Mouse (Mus musculus): ENCODE results near the gene Morn3. TPM values are rescaled to one million over a fixed set of nuclear protein-coding genes. Genes with fewer than 3 reads are reported as not detected.
A peak's percentile ranks its signal among the peaks of the same experiment; 100 is the strongest.

The Morn3 gene
- polyA plus RNA-seq, 1 experiment from 2014 or later = not detected

DNA sequence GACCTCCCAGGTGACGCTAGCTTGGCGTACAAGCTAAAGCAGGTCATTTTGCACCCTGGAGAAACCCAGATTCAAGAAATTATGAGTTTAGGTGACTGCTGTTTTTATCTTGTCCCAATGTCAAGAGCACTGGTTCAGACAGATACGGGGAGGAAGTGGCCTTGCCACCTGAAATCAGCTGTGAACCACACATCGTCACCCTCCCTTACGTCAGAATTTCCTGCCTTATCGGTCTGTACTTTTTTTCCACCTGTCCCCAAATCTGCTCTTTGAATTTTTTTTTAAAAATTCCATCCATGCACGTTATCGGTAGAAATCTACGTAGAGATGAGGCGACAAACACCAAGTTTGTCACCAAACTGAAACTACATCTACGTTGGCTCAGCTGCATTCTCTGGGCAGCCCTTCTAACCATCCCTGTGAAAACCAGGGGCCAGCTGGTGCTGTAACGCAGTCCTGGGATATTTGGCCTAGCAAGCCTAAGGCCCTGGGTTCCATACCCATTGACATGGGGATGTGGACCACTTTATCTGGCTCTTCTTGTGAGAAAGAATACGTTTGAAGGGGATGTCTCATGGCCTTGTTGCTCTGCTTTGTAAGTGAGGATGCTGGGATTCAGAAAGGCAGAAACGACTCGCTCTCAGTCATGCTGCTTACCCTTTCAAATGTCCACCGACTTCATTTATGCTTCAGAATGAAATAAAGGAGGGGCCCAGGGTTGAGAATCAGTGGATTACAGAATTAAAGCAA is 56.2 kb downstream of the Morn3 start:
- Histone ChIP-seq H3K4me3 (replicated peaks) (peak overlapping the region; percentile 70), H3K9me3 (replicated peaks) (no peaks in the 10 kb centered on the region), H3K36me3 (replicated peaks) (no peaks in the 10 kb centered on the region), H3K9ac (no peak overlapping the region), H3K4me2 (peak overlapping the region; percentile 91), H3K27me3 (peaks cover 46% of the 10 kb centered on the region), H3K4me1 (replicated peaks) (peaks cover 49% of the 10 kb centered on the region), H3K27ac (replicated peaks) (no peak overlapping the region)
- 24% methylated on average over 16 of the region's 16 CpGs for WGBS (ENCODE audit: insufficient replicate concordance)
- no peak for ATAC-seq (ENCODE audit: insufficient read depth)

- Histone ChIP-seq H3K4me3 (replicated peaks) (peak within 1 kb of the TSS; percentile 70), H3K27me3 (peaks cover 46% of the 10 kb centered on the region), H3K4me1 (replicated peaks) (peaks cover 46% of the 10 kb centered on the region), H3K36me3 (replicated peaks) (no peaks in the 10 kb centered on the region), H3K4me2 (peak within 1 kb of the TSS; percentile 91), H3K9me3 (replicated peaks) (no peaks in the 10 kb centered on the region), H3K27ac (replicated peaks) (peak within 1 kb of the TSS; percentile 66; the same call in 1 of the 2 replicates), H3K9ac (peak within 1 kb of the TSS; percentile 60)
- no peak for ATAC-seq (ENCODE audit: insufficient read depth)
- WGBS (ENCODE audit: insufficient replicate concordance) = 8% methylated on average over 15 of the region's 15 CpGs
Observed at GRCm38 (mm10) chr5:122989551-122990330, 57.1 kb downstream of the Morn3 start, which contains the start of gene Kdm2b. TSS of gene Kdm2b (minus strand) at chr5:122989823.

DNA sequence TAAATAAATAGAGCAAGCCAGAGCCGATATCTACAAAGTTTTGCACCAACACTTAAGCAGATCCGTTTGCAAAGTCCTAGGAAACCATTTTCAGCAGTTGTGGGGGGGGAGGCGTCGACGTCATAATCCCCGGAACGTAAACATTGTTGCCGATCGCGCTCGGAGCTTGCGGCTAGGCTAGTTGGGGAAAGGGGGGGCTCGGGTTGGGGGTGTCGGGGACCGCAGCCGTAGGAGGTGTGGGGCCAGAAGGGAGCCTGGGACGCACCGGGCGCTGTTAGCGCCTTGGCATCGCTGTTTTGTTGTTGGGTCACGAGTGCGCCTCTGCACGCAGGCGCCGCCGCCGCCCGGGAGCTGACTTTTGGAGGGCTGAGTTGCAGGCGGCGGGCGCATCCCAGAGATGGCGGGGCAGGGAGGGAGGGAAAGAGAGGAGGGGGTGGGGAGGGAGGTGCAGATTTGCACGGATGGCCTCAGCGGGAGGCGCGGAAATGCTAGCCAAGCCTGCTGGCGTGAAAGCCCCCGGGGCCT is 57.8 kb downstream of the Morn3 start:
- Histone ChIP-seq H3K27ac (replicated peaks) (peak overlapping the region; percentile 66; the same call in 1 of the 2 replicates), H3K4me1 (replicated peaks) (peaks cover 43% of the 10 kb centered on the region), H3K27me3 (peaks cover 46% of the 10 kb centered on the region), H3K36me3 (replicated peaks) (no peaks in the 10 kb centered on the region), H3K4me2 (peak overlapping the region; percentile 91), H3K4me3 (replicated peaks) (peak overlapping the region; percentile 70), H3K9ac (peak overlapping the region; percentile 60), H3K9me3 (replicated peaks) (no peaks in the 10 kb centered on the region)
- WGBS (ENCODE audit: insufficient replicate concordance) = under 1% methylated on average over 39 of the region's 39 CpGs
- ATAC-seq (ENCODE audit: insufficient read depth) = peak; percentile 35; the same call in 1 of the 2 replicates

GRCm38 (mm10) chr5:122988021-122988751 is 58.6 kb downstream of the Morn3 start:
- H3K27ac ChIP-seq (replicated peaks) = 0 out of 2 replicates have a peak overlapping the region, but pooled peaks have one; percentile 24
- H3K36me3 ChIP-seq (replicated peaks) = no peaks in the 10 kb centered on the region
- peaks cover 50% of the 10 kb centered on the region for H3K27me3 ChIP-seq
- H3K9me3 ChIP-seq (replicated peaks) = no peaks in the 10 kb centered on the region
- H3K4me1 ChIP-seq (replicated peaks) = peaks cover 43% of the 10 kb centered on the region
- peak overlapping the region; percentile 91 for H3K4me2 ChIP-seq
- H3K4me3 ChIP-seq (replicated peaks) = peak overlapping the region; percentile 70
- WGBS (ENCODE audit: insufficient replicate concordance) = 1% methylated on average over 37 of the region's 41 CpGs
- peak; percentile 22; the same call in 1 of the 2 replicates for ATAC-seq (ENCODE audit: insufficient read depth)
- H3K9ac ChIP-seq = peak overlapping the region; percentile 60

DNA sequence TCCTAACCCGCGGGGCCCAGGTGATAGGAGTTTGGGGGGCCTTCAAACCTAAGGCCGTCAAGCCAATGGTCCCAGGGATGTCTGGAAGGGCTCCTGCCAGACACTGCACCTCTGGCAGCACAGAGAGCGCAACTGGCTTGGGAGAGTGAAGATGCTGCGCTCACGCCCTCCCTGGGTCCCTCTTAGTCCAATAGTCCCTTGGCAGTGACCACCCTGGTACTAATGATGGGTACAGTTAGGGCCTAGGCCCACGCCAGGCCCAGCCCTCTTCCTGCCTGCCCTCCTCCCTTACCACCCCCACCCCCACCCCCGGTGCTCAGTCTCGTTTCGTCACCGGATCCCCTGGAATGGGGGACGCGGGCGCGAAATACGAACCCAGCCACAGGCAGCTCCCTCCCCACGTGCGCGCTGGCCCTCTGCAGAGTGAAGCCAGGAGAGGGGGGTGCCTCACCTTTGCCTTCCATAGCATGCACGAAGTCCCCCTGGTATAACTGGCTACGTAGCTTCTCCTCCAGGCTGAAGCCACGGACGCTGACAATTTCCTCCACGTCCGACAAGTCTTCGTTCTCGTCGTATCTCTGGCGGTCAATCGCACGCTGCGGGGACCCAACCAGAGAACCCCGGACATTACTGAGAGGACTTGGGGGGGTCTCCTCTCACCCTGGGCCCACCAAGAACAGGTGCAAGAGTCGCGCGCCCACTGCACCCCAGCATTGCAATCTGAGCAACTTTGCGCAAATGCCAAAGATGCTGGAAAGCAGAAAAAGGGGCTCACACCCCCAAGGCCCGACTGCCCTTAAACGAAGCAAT is 59.4 kb downstream of the Morn3 start:
- Histone ChIP-seq H3K4me1 (replicated peaks) (peaks cover 43% of the 10 kb centered on the region), H3K4me2 (peak overlapping the region; percentile 91), H3K9ac (peak overlapping the region; percentile 60), H3K4me3 (replicated peaks) (peak overlapping the region; percentile 70), H3K27ac (replicated peaks) (no peak overlapping the region), H3K27me3 (peaks cover 50% of the 10 kb centered on the region), H3K9me3 (replicated peaks) (no peaks in the 10 kb centered on the region), H3K36me3 (replicated peaks) (no peaks in the 10 kb centered on the region)
- WGBS (ENCODE audit: insufficient replicate concordance) = 7% methylated on average over 39 of the region's 39 CpGs
- ATAC-seq (ENCODE audit: insufficient read depth) = no peak

- Histone ChIP-seq H3K36me3 (replicated peaks) (no peaks in the 10 kb centered on the region), H3K4me2 (no peak overlapping the region), H3K9me3 (replicated peaks) (no peaks in the 10 kb centered on the region), H3K4me1 (replicated peaks) (peaks cover 42% of the 10 kb centered on the region), H3K4me3 (replicated peaks) (no peak overlapping the region), H3K27me3 (peaks cover 50% of the 10 kb centered on the region), H3K9ac (no peak overlapping the region), H3K27ac (replicated peaks) (no peak overlapping the region)
- ATAC-seq (ENCODE audit: insufficient read depth) = no peak
- 62% methylated on average over 8 of the region's 8 CpGs for WGBS (ENCODE audit: insufficient replicate concordance)
Observed at GRCm38 (mm10) chr5:122986091-122986493, 60.7 kb downstream of the Morn3 start.

Other genes starting within 250 kb of the Morn3 start
- 220 and 221 TPM in 2 replicates for gene Anapc5, start 225.7 kb downstream of the Morn3 start, polyA plus RNA-seq (2015; fragmentation: Nextera tagmentation; extraction: Ambion mirVana)
- 11.0 and 11.8 TPM in 2 replicates for gene Rnf34, start 197.0 kb downstream of the Morn3 start, polyA plus RNA-seq (2015; fragmentation: Nextera tagmentation; extraction: Ambion mirVana)
- gene Kdm2b, start 57.2 kb downstream of the Morn3 start, polyA plus RNA-seq (2015; fragmentation: Nextera tagmentation; extraction: Ambion mirVana) = 15.0 and 15.6 TPM in 2 replicates
- 7.8 and 8.3 TPM in 2 replicates for gene Orai1, start 31.9 kb downstream of the Morn3 start, polyA plus RNA-seq (2015; fragmentation: Nextera tagmentation; extraction: Ambion mirVana)
- 25.8 and 27.0 TPM in 2 replicates for gene Tmem120b, start 21.4 kb upstream of the Morn3 start, polyA plus RNA-seq (2015; fragmentation: Nextera tagmentation; extraction: Ambion mirVana)
- gene Rhof, start 85.7 kb upstream of the Morn3 start, polyA plus RNA-seq (2015; fragmentation: Nextera tagmentation; extraction: Ambion mirVana) = 1.7 and 2.1 TPM in 2 replicates
- 3.9 and 4.2 TPM in 2 replicates for gene Setd1b, start 95.2 kb upstream of the Morn3 start, polyA plus RNA-seq (2015; fragmentation: Nextera tagmentation; extraction: Ambion mirVana)
- gene Psmd9, start 122.4 kb upstream of the Morn3 start, polyA plus RNA-seq (2015; fragmentation: Nextera tagmentation; extraction: Ambion mirVana) = 70.1 and 77.2 TPM in 2 replicates
- 61.7 and 87.5 TPM in 2 replicates for gene Hpd, start 135.7 kb upstream of the Morn3 start, polyA plus RNA-seq (2015; fragmentation: Nextera tagmentation; extraction: Ambion mirVana)
- 0.14 TPM in 1 of 2 replicates, not detected in the other for gene Wdr66, start 205.1 kb upstream of the Morn3 start, polyA plus RNA-seq (2015; fragmentation: Nextera tagmentation; extraction: Ambion mirVana)

Measured in liver, embryonic 15.5 days (tissue).